Mouse (Mus musculus) kidney, adult 2 months (tissue): ENCODE measurements around the gene Gipc2. TPM values are rescaled to one million over a fixed set of nuclear protein-coding genes. Genes with fewer than 3 reads are reported as not detected.

Experiments used
- DNase-seq: peaks from one replicate; pipeline ENCODE4 v3.0.0; 2021
- H3K27ac ChIP-seq: fragments of 200-500 bp; 2 replicates; pipeline ENCODE4 v1.5.1; 2012; ENCODE audit warnings: low read depth, low read length, control low read depth, inconsistent platforms; ENCODE audit not compliant: insufficient read depth
- H3K27me3 ChIP-seq: fragments of 200-500 bp; replicated peaks from 2 replicates; pipeline ENCODE4 v1.6.1; 2012; ENCODE audit warnings: mild to moderate bottlenecking, moderate library complexity, low read length, inconsistent platforms; ENCODE audit not compliant: control insufficient read depth, insufficient read depth
- H3K36me3 ChIP-seq: fragments of 200-500 bp; 2 replicates; pipeline ENCODE4 v1.6.1; 2012; ENCODE audit warnings: mild to moderate bottlenecking, moderate library complexity, low read length, inconsistent platforms; ENCODE audit not compliant: control insufficient read depth, insufficient read depth
- H3K4me1 ChIP-seq: fragments of 200-500 bp; 2 replicates; pipeline ENCODE4 v1.6.1; 2011; ENCODE audit warnings: low read length; ENCODE audit not compliant: control insufficient read depth, insufficient read depth
- H3K4me3 ChIP-seq: fragments of 200-500 bp; 2 replicates; pipeline ENCODE4 v1.5.1; 2011; ENCODE audit warnings: mild to moderate bottlenecking, low read depth, low read length, control low read depth; ENCODE audit not compliant: insufficient read depth
- CTCF ChIP-seq: fragments of 200-500 bp; conservative IDR thresholded peaks from 2 replicates; pipeline ENCODE4 v1.5.1; 2011; ENCODE audit warnings: low read depth, mild to moderate bottlenecking, control low read depth, low read length, moderate library complexity, mixed read lengths; ENCODE audit not compliant: insufficient read depth, insufficient read length
- POLR2A ChIP-seq: fragments of 200-500 bp; IDR thresholded peaks from one replicate; pipeline ENCODE4 v1.6.1; 2011; ENCODE audit warnings: low read depth, low read length, control low read depth
- WGBS: fragments of 180-500 bp; shearing (Covaris S2); methylation state at CpG from one replicate; pipeline ENCODE4 v1.1.7; 2018; 5-methylcytosine and 5-hydroxymethylcytosine counted together
- polyA plus RNA-seq: library from polyadenylated mRNA; depleted of rRNA; stranded (reverse); fragments of >200 nt; gene quantifications from 2 replicates; pipeline ENCODE4 v1.2.3, GENCODE M21; 2012; rRNA removed

Gene Gipc2
- 109 and 146 TPM in 2 replicates for polyA plus RNA-seq

GRCm38 (mm10) chr3:152166099-152166423, at the start of gene Gipc2:
Gipc2 (minus strand) TSS chr3:152166230.
- no peak for DNase-seq
- H3K36me3 ChIP-seq, result no peaks in the 10 kb centered on the region
- WGBS, result 22% methylated on average over 10 of the region's 10 CpGs
- peak within 1 kb of the TSS; percentile 87 for H3K4me3 ChIP-seq
- peak within 1 kb of the TSS; percentile 93 for H3K27ac ChIP-seq
- peaks cover 6% of the 10 kb centered on the region for H3K4me1 ChIP-seq
- TF ChIP-seq POLR2A, result no peak
- H3K27me3 ChIP-seq, result no peaks in the 10 kb centered on the region

- H3K4me1 ChIP-seq, result peaks cover 19% of the 10 kb centered on the region
- no peak overlapping the region for H3K4me3 ChIP-seq
- no peak for DNase-seq
- no peaks in the 10 kb centered on the region for H3K27me3 ChIP-seq
- 23% methylated on average over 3 of the region's 3 CpGs for WGBS
- H3K27ac ChIP-seq, result no peak overlapping the region
- TF ChIP-seq CTCF, result no peak
- TF ChIP-seq POLR2A, result no peak
- peaks cover 4% of the 10 kb centered on the region; the same call in 1 of the 2 replicates for H3K36me3 ChIP-seq
Measured at GRCm38 (mm10) chr3:152213416-152213815, 47.4 kb upstream of the Gipc2 start.

- peak; percentile 18 for DNase-seq
- 4% methylated on average over 7 of the region's 7 CpGs for whole genome bisulfite sequencing
- peaks cover 3% of the 10 kb centered on the region; the same call in 1 of the 2 replicates for H3K36me3 ChIP-seq
- H3K4me3 ChIP-seq, result peak overlapping the region; percentile 85
- H3K27ac ChIP-seq, result peak overlapping the region; percentile 1; the same call in 1 of the 2 replicates
- no peaks in the 10 kb centered on the region for H3K27me3 ChIP-seq
- peaks cover 20% of the 10 kb centered on the region for H3K4me1 ChIP-seq
- TF ChIP-seq CTCF (no peak), POLR2A (no peak)
Measured at GRCm38 (mm10) chr3:152211731-152212279, 45.8 kb upstream of the Gipc2 start.

GRCm38 (mm10) chr3:152210728-152211391, 44.8 kb upstream of the Gipc2 start:
- 1% methylated on average over 65 of the region's 68 CpGs for WGBS

GRCm38 (mm10) chr3:152209967-152210634, 44.1 kb upstream of the Gipc2 start, which contains the start of the genes Dnajb4 and Fubp1:
Dnajb4 (minus strand) TSS chr3:152210302.
Fubp1 (plus strand) TSS chr3:152210422.
- Histone ChIP-seq H3K27me3 (no peaks in the 10 kb centered on the region), H3K36me3 (no peaks in the 10 kb centered on the region), H3K27ac (peak within 1 kb of the TSS; percentile 100), H3K4me3 (peak within 1 kb of the TSS; percentile 97), H3K4me1 (peaks cover 20% of the 10 kb centered on the region)
- TF ChIP-seq POLR2A (peak; percentile 84), CTCF (no peak)
- WGBS, result under 1% methylated on average over 85 of the region's 85 CpGs
- peak; percentile 100 for DNase-seq

More at GRCm38 (mm10) chr3:152210728-152211391, 44.8 kb upstream of the Gipc2 start:
- Histone ChIP-seq H3K4me3 (peak overlapping the region; percentile 85), H3K27me3 (no peaks in the 10 kb centered on the region), H3K36me3 (peaks cover 2% of the 10 kb centered on the region; the same call in 1 of the 2 replicates), H3K27ac (peak overlapping the region; percentile 97), H3K4me1 (peaks cover 20% of the 10 kb centered on the region)
- peak; percentile 73 for DNase-seq
- TF ChIP-seq CTCF, result no peak
- TF ChIP-seq POLR2A, result no peak

- peak; percentile 63 for DNase-seq
- TF ChIP-seq CTCF (no peak), POLR2A (no peak)
- peaks cover 20% of the 10 kb centered on the region for H3K4me1 ChIP-seq
- peak overlapping the region; percentile 97 for H3K4me3 ChIP-seq
- peak overlapping the region; percentile 100 for H3K27ac ChIP-seq
- H3K27me3 ChIP-seq, result no peaks in the 10 kb centered on the region
- no peaks in the 10 kb centered on the region for H3K36me3 ChIP-seq
- WGBS, result 1% methylated on average over 25 of the region's 25 CpGs
Measured at GRCm38 (mm10) chr3:152209177-152209966, 43.3 kb upstream of the Gipc2 start.
